Mouse (Mus musculus): Measurements from ENCODE around the gene Erv3. TPM values are rescaled to one million over a fixed set of nuclear protein-coding genes. Genes with fewer than 3 reads are reported as not detected.

The Erv3 gene
- polyA plus RNA-seq (2014; fragmentation: Illumina TruSeq; extraction: RNeasy Lipid Tissue Mini Kit (QIAGEN cat#74804)), result not detected

GRCm38 (mm10) chr2:131859721-131860120 is at the start of gene Erv3:
TSS of gene Erv3 (minus strand) at chr2:131859747.

Other genes starting within 250 kb of the Erv3 start
- gene Prnp, start 50.2 kb upstream of the Erv3 start, polyA plus RNA-seq (2014; fragmentation: Illumina TruSeq; extraction: RNeasy Lipid Tissue Mini Kit (QIAGEN cat#74804)), result 96.7 TPM
- gene Prn, start 50.2 kb upstream of the Erv3 start, polyA plus RNA-seq (2014; fragmentation: Illumina TruSeq; extraction: RNeasy Lipid Tissue Mini Kit (QIAGEN cat#74804)), result not detected
- 3.8 TPM for gene Prnd, start 91.1 kb upstream of the Erv3 start, polyA plus RNA-seq (2014; fragmentation: Illumina TruSeq; extraction: RNeasy Lipid Tissue Mini Kit (QIAGEN cat#74804))
- 22.5 TPM for gene Rassf2, start 170.5 kb upstream of the Erv3 start, polyA plus RNA-seq (2014; fragmentation: Illumina TruSeq; extraction: RNeasy Lipid Tissue Mini Kit (QIAGEN cat#74804))

Measured in ovary, adult 10 weeks (tissue).